Mouse (Mus musculus): ENCODE data around the gene Dlx5. TPM values are rescaled to one million over a fixed set of nuclear protein-coding genes. Genes with fewer than 3 reads are reported as not detected.

The Dlx5 gene
- polyA plus RNA-seq, 1 experiment from 2014 or later: 1.3 TPM

GRCm38 (mm10) chr6:6856881-6857280 lies 25.0 kb downstream of the Dlx5 start:
- H3K36me3 ChIP-seq (ENCODE audit: control insufficient read depth, insufficient read depth, low read length): no peaks in the 10 kb centered on the region
- H3K27me3 ChIP-seq (ENCODE audit: control insufficient read depth, insufficient read depth, low read length): peaks cover 96% of the 10 kb centered on the region
- no peak overlapping the region for H3K9ac ChIP-seq (ENCODE audit: low read length)
- H3K4me3 ChIP-seq (ENCODE audit: control insufficient read depth in 1 of 2, insufficient read depth in 1 of 2, low read depth in 1 of 2, low read length in 2 of 2): no peak overlapping the region
- H3K27ac ChIP-seq (replicated peaks in 1 of 2; ENCODE audit: control insufficient read depth in 1 of 2, insufficient read depth in 1 of 2, low read depth in 2 of 2, low read length in 2 of 2): no peak overlapping the region
- no peak for ATAC-seq (ENCODE audit: insufficient number of reproducible peaks, insufficient read depth, low FRiP score, low read depth)
- H3K4me2 ChIP-seq (ENCODE audit: low read length): no peak overlapping the region
- H3K9me3 ChIP-seq (ENCODE audit: control insufficient read depth, low read length): no peaks in the 10 kb centered on the region
- peaks cover 5 to 13% of the 10 kb centered on the region in 2 experiments; a peak in 2 of 4 replicates for H3K4me1 ChIP-seq (ENCODE audit: control insufficient read depth in 2 of 2, insufficient read depth in 2 of 2, low read length in 2 of 2)
- 8% methylated on average over 4 of the region's 4 CpGs for WGBS

DNA sequence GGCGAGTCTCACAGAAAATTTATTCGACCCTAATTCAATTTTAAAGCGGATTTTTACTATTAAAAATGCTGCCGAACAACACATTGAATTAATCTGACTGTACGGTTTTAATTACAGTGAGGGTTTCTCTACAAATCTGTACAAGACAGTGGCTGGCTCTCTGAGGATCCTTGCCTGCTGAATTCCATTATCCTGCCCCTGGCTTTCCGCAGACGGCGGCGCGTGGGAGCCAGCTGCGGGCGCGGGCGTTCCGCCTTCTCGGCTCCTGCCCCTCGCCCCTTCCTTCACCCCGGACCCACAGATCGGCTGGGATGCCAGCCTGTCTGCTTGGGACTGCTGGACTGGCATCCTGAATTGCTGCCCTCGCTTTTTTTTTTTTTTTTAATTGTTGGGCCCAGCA lies 25.6 kb downstream of the Dlx5 start:
- H3K27me3 ChIP-seq (ENCODE audit: control insufficient read depth, insufficient read depth, low read length): peaks cover 97% of the 10 kb centered on the region

DNA sequence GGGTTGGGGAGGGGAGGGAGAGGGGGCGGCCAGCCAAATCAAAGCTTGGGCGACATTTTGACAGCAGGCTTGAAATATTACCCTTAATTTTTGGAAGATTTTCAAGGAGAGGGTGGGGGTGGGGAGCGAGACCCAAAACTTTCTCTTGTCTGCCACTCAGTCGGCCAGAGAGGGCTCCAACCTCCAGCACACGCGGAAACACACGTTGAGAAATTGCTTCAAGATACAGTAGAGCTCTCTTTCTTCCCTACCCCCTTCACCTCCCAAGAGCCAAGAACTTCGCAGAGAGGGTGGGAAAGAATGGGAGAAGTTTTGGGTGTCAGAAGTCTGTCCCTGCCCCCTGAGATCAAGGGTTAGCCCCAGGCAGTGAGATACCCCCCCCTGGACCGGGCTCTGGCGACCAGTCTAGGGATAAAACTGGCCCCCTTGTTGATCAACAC lies 26.1 kb downstream of the Dlx5 start:
- H3K4me3 ChIP-seq (ENCODE audit: control insufficient read depth in 1 of 2, insufficient read depth in 1 of 2, low read depth in 1 of 2, low read length in 2 of 2): no peak overlapping the region
- no peak overlapping the region for H3K4me2 ChIP-seq (ENCODE audit: low read length)
- H3K27ac ChIP-seq (replicated peaks in 1 of 2; ENCODE audit: control insufficient read depth in 1 of 2, insufficient read depth in 1 of 2, low read depth in 2 of 2, low read length in 2 of 2): no peak overlapping the region
- no peaks in the 10 kb centered on the region for H3K9me3 ChIP-seq (ENCODE audit: control insufficient read depth, low read length)
- peaks cover 5 to 10% of the 10 kb centered on the region in 2 experiments; a peak in 2 of 4 replicates for H3K4me1 ChIP-seq (ENCODE audit: control insufficient read depth in 2 of 2, insufficient read depth in 2 of 2, low read length in 2 of 2)
- H3K9ac ChIP-seq (ENCODE audit: low read length): no peak overlapping the region
- no peak for ATAC-seq (ENCODE audit: insufficient number of reproducible peaks, insufficient read depth, low FRiP score, low read depth)
- 1% methylated on average over 10 of the region's 10 CpGs for whole genome bisulfite sequencing
- H3K36me3 ChIP-seq (ENCODE audit: control insufficient read depth, insufficient read depth, low read length): no peaks in the 10 kb centered on the region
- peaks cover 97% of the 10 kb centered on the region for H3K27me3 ChIP-seq (ENCODE audit: control insufficient read depth, insufficient read depth, low read length)

More for the DNA sequence above, 25.6 kb downstream of the Dlx5 start:
- Histone ChIP-seq H3K4me1 (ENCODE audit: control insufficient read depth in 2 of 2, insufficient read depth in 2 of 2, low read length in 2 of 2) (peaks cover 5 to 13% of the 10 kb centered on the region in 2 experiments; a peak in 2 of 4 replicates), H3K9me3 (ENCODE audit: control insufficient read depth, low read length) (no peaks in the 10 kb centered on the region), H3K36me3 (ENCODE audit: control insufficient read depth, insufficient read depth, low read length) (no peaks in the 10 kb centered on the region), H3K9ac (ENCODE audit: low read length) (no peak overlapping the region), H3K4me2 (ENCODE audit: low read length) (no peak overlapping the region), H3K4me3 (ENCODE audit: control insufficient read depth in 1 of 2, insufficient read depth in 1 of 2, low read depth in 1 of 2, low read length in 2 of 2) (no peak overlapping the region), H3K27ac (replicated peaks in 1 of 2; ENCODE audit: control insufficient read depth in 1 of 2, insufficient read depth in 1 of 2, low read depth in 2 of 2, low read length in 2 of 2) (no peak overlapping the region)
- WGBS: 2% methylated on average over 20 of the region's 20 CpGs
- ATAC-seq (ENCODE audit: insufficient number of reproducible peaks, insufficient read depth, low FRiP score, low read depth): no peak

- 3% methylated on average over 25 of the region's 25 CpGs for WGBS
These were observed 26.8 kb downstream of the Dlx5 start for GRCm38 (mm10) chr6:6854902-6855745.

DNA sequence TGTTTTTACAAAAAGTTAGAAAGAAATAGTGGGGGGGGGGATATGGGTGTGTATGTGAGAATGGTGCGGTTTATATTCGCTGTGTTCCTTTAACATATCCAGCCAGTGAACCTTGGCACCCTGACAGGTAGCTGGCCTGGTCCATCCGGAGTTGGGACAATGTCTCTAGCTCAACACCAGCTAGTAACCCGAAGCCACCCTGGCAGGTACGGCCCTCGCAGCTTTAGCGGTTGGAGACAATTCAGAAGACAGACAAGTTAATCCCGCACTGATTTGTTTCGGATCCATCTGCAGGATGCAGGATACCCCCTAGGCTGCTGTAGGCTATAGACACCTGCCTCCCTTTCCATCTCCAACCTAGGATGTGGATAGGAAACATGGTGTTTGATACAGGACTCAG lies 27.7 kb downstream of the Dlx5 start:
- Histone ChIP-seq H3K9me3 (ENCODE audit: control insufficient read depth, low read length) (no peaks in the 10 kb centered on the region), H3K4me1 (ENCODE audit: control insufficient read depth in 2 of 2, insufficient read depth in 2 of 2, low read length in 2 of 2) (no peaks in the 10 kb centered on the region; a peak in 1 of 4 replicates), H3K4me2 (ENCODE audit: low read length) (no peak overlapping the region), H3K9ac (ENCODE audit: low read length) (no peak overlapping the region), H3K36me3 (ENCODE audit: control insufficient read depth, insufficient read depth, low read length) (no peaks in the 10 kb centered on the region), H3K27me3 (ENCODE audit: control insufficient read depth, insufficient read depth, low read length) (peaks cover 97% of the 10 kb centered on the region), H3K27ac (replicated peaks in 1 of 2; ENCODE audit: control insufficient read depth in 1 of 2, insufficient read depth in 1 of 2, low read depth in 2 of 2, low read length in 2 of 2) (no peak overlapping the region), H3K4me3 (ENCODE audit: control insufficient read depth in 1 of 2, insufficient read depth in 1 of 2, low read depth in 1 of 2, low read length in 2 of 2) (no peak overlapping the region)
- 3% methylated on average over 9 of the region's 9 CpGs for WGBS
- no peak for ATAC-seq (ENCODE audit: insufficient number of reproducible peaks, insufficient read depth, low FRiP score, low read depth)

More at GRCm38 (mm10) chr6:6854902-6855745, 26.8 kb downstream of the Dlx5 start:
- no peak overlapping the region for H3K4me3 ChIP-seq (ENCODE audit: control insufficient read depth in 1 of 2, insufficient read depth in 1 of 2, low read depth in 1 of 2, low read length in 2 of 2)
- H3K4me1 ChIP-seq (ENCODE audit: control insufficient read depth in 2 of 2, insufficient read depth in 2 of 2, low read length in 2 of 2): peaks cover 3 to 5% of the 10 kb centered on the region in 2 experiments; a peak in 2 of 4 replicates
- no peak overlapping the region for H3K4me2 ChIP-seq (ENCODE audit: low read length)
- ATAC-seq (ENCODE audit: insufficient number of reproducible peaks, insufficient read depth, low FRiP score, low read depth): no peak
- H3K9me3 ChIP-seq (ENCODE audit: control insufficient read depth, low read length): no peaks in the 10 kb centered on the region
- H3K9ac ChIP-seq (ENCODE audit: low read length): no peak overlapping the region
- H3K27ac ChIP-seq (replicated peaks in 1 of 2; ENCODE audit: control insufficient read depth in 1 of 2, insufficient read depth in 1 of 2, low read depth in 2 of 2, low read length in 2 of 2): no peak overlapping the region
- H3K36me3 ChIP-seq (ENCODE audit: control insufficient read depth, insufficient read depth, low read length): no peaks in the 10 kb centered on the region
- peaks cover 98% of the 10 kb centered on the region for H3K27me3 ChIP-seq (ENCODE audit: control insufficient read depth, insufficient read depth, low read length)

- Histone ChIP-seq H3K36me3 (ENCODE audit: control insufficient read depth, insufficient read depth, low read length) (no peaks in the 10 kb centered on the region), H3K4me2 (ENCODE audit: low read length) (no peak overlapping the region), H3K27ac (replicated peaks in 1 of 2; ENCODE audit: control insufficient read depth in 1 of 2, insufficient read depth in 1 of 2, low read depth in 2 of 2, low read length in 2 of 2) (no peak overlapping the region), H3K4me3 (ENCODE audit: control insufficient read depth in 1 of 2, insufficient read depth in 1 of 2, low read depth in 1 of 2, low read length in 2 of 2) (no peak overlapping the region), H3K4me1 (ENCODE audit: control insufficient read depth in 2 of 2, insufficient read depth in 2 of 2, low read length in 2 of 2) (no peaks in the 10 kb centered on the region; a peak in 1 of 4 replicates), H3K27me3 (ENCODE audit: control insufficient read depth, insufficient read depth, low read length) (peaks cover 97% of the 10 kb centered on the region), H3K9me3 (ENCODE audit: control insufficient read depth, low read length) (no peaks in the 10 kb centered on the region), H3K9ac (ENCODE audit: low read length) (no peak overlapping the region)
- no peak for ATAC-seq (ENCODE audit: insufficient number of reproducible peaks, insufficient read depth, low FRiP score, low read depth)
- 34% methylated on average over 3 of the region's 3 CpGs for WGBS
These were observed 28.9 kb downstream of the Dlx5 start for GRCm38 (mm10) chr6:6852944-6853343.

DNA sequence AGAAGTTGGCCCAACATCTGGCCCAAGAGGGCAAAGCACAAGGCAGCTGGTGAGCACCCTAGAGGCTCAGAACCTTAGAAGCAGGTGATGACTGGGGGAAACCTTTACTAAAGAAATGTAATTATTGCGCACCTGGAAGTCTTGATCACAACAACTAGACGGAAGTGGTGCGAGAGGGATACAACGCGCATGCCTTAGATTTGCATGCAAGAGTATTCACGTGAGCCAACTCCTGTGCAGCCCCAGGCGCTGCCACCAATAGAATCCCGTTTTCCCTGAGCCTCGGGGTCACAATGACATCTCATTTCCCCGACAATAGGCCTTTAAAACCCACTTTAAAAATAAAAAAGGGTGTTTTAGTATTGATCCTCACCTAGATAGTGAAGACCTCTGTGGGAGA lies 30.7 kb downstream of the Dlx5 start:
- WGBS: 6% methylated on average over 10 of the region's 10 CpGs
- Histone ChIP-seq H3K9ac (ENCODE audit: low read length) (no peak overlapping the region), H3K27ac (replicated peaks in 1 of 2; ENCODE audit: control insufficient read depth in 1 of 2, insufficient read depth in 1 of 2, low read depth in 2 of 2, low read length in 2 of 2) (no peak overlapping the region), H3K27me3 (ENCODE audit: control insufficient read depth, insufficient read depth, low read length) (peaks cover 90% of the 10 kb centered on the region), H3K9me3 (ENCODE audit: control insufficient read depth, low read length) (no peaks in the 10 kb centered on the region), H3K4me1 (ENCODE audit: control insufficient read depth in 2 of 2, insufficient read depth in 2 of 2, low read length in 2 of 2) (no peaks in the 10 kb centered on the region; a peak in 1 of 4 replicates), H3K4me2 (ENCODE audit: low read length) (no peak overlapping the region), H3K4me3 (ENCODE audit: control insufficient read depth in 1 of 2, insufficient read depth in 1 of 2, low read depth in 1 of 2, low read length in 2 of 2) (no peak overlapping the region), H3K36me3 (ENCODE audit: control insufficient read depth, insufficient read depth, low read length) (no peaks in the 10 kb centered on the region)
- ATAC-seq (ENCODE audit: insufficient number of reproducible peaks, insufficient read depth, low FRiP score, low read depth): no peak
